Mouse (Mus musculus) lung, postnatal 0 days (tissue): ENCODE data around the gene Isg20.

ENCODE experiments used
- CTCF ChIP-seq: IDR thresholded peaks from 2 replicates; pipeline ENCODE4 v1.5.1; 2016; ENCODE audit warnings: antibody characterized with exemption, mild to moderate bottlenecking
- EP300 ChIP-seq: IDR thresholded peaks from 2 replicates; pipeline ENCODE4 v1.6.1; 2016; ENCODE audit warnings: antibody characterized with exemption, mild to moderate bottlenecking, control low read depth

- TF ChIP-seq EP300 (no peak), CTCF (no peak)
Measured at GRCm38 (mm10) chr7:78953886-78954572, 40.8 kb downstream of the Isg20 start.
